Mouse (Mus musculus) kidney, adult 8-10 months (tissue): ENCODE measurements at regions not wholly inside any gene's neighbourhood (a gene's known extent, or its start where the extent isn't known, plus 50 kb on each side); places are given as distances from the start of the nearest gene placed in this dataset.
A peak's percentile ranks its signal among the peaks of the same experiment; 100 is the strongest.

Experiments
- DNase-seq, 2 experiments: peaks; one replicate each; pipeline ENCODE4 v3.0.0; 2022

DNA sequence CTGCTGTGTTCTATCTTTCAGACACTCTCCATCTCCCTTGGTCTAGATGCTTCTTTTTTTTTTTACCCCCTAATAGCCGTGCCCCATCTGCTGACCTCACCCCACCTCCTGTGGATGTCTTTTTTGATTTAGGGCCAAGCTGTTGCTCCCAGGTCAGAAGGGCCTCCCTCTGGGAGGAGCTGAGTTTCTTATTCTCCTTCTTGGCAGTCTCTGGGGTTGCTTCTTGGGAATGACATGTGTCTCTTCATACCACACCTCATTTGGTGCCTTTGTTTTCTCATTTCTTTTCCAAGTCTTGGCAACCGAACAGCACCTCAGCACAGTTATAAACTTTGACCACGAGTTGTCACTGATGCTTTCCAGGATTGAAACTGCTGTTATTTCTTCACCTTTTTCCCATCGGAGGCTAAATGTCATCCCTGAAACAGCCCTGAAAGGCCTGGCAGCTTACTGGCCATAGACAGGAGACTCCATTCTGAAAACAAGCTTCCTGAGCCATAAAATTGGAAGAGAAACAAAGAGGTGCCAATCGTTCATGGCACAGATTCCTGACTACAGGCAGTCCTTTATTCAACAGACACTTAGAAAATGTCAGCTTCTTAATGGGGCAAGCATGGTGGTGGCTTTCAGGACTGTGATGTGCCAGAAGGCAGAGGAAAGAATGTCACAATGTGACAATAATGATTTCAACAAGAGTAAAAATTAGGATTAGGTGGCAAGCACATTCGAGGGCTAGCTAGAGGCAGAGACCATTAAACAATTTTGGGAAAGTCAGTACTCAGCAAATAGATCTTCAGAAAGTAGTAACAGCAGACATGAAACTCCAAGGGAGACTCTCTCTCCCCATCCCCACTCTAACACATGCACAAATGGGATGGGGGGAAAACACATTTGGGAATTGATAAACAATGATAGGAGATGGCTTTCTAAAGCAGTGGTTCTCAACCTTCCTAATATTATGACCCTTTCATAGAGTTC, 197.1 kb upstream of the Arrdc4 start:
- no peak for DNase-seq

DNA sequence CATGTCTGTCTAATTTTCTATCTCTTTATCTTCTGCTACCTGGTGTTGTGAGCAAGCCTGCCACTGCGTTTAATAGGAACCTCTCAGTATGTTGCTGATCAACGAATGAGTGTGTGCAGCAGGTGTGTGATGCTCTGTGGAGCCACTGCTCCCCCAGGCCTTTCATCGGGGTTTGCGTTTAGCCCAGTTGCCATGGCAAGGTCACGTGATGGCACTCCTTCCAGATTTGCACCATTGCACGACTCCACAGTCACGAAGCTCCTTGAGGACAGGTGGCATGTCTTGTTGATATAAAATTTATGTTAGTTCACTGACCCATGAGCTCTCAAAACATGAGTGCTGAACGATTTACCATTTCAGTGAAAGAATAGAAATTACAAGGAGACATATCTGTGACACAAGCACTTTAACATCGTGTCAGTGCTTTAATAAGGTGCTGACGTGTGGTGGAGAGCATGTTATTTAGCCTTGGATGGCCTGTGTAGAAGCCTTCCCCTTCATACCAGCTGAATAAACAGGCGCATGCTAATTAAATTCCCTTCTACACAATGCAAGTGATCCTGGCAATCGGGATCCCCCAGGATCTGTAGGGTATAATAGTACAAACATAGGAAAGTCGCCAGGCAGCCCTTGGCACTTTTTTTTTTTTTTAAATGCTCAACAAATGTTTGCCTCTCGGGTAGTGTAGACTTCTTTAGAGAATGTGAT, 181.7 kb upstream of the Arrdc4 start:
- DNase-seq = no peak

DNA sequence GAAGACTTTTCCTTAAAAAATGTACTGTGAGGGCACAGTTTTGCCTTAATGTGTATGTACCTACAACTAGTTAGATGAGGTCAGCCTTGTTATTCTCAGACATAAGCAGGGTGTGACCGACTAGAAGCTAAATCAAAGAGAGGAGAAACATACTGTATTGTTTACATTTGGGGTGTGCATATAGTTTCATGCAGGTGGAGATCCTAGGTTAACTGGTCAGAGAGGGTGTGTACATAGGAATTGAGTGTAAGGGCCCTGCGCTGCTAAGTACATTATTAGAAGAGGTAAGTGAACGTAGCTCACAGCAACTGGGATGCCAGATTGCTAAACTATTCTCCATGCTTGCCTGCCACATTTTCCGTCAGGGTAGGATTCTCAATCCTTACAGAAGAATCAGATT, 180.6 kb upstream of the Arrdc4 start:
- DNase-seq = no peak

DNA sequence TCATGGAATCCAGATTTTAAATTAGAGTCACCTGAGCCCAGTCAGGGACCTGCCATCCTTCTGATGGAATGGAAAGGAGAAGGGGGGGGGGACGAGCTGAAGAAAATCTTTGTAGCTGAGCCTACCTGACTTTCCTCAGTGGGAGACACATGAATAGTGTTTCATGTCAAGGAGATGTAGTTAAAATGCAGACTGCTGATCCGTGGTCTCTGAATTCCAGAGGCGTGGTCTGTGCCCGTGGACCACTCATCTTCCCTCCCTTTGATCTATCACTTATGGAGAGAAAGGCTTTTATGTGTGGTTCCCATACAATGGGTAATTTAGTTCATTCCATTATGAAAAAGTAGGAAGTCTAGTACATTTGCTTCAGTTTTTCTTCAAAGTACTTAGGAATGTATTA, 176.6 kb upstream of the Arrdc4 start:
- DNase-seq = no peak

DNA sequence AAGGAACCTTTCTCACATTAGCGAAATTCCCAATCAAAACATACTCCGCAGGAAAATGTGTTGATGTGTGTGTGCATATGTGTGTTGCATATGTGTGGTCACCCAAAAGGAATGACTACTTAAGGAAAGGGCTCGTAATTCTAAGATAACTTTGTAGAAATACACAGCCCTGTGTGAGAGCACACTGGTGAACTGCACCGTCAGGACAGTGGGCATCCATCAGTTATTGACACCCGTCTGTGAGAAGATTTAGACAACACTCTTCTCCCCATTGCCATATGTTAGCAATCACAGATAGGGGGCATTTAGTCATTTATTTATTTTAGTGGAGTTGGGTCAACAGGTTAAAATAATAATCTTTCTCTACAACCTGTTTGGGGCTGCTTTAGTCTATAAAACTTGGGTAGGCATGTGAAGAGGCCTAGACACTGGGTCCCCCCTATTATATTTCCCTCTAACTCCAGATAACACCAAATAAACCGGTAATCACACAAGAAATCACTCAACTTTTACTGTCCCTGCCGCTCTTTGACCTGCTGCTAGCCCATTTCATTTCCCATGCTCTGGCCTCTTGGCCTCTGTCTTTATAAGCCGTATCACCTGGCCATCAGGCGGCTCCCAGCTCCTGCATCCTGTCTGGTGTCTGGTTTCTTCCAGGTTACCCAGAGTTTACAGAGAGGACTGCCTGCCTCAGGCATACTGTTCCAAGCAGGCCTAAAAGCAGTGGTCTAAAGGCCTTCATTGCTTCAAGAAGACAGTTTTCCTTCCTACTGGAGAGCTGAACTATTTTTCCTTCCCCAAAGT, 169.8 kb upstream of the Arrdc4 start:
- DNase-seq = no peak

DNA sequence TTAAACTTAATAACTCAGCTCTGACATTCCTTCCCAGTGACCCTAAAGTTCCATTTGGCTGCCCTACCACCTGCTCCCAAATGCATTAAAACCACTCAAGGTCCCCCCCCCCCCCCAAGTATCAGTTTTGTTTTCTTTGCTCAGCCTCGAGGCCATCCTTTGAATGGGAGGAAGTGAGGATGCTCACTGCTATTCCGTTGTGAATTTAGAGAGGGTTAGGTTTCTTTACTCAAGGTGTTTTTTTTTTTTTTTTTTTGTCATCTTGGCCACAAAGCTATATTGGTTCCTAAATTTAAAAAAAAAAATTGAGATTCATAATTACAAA, 168.8 kb upstream of the Arrdc4 start:
- DNase-seq = no peak

DNA sequence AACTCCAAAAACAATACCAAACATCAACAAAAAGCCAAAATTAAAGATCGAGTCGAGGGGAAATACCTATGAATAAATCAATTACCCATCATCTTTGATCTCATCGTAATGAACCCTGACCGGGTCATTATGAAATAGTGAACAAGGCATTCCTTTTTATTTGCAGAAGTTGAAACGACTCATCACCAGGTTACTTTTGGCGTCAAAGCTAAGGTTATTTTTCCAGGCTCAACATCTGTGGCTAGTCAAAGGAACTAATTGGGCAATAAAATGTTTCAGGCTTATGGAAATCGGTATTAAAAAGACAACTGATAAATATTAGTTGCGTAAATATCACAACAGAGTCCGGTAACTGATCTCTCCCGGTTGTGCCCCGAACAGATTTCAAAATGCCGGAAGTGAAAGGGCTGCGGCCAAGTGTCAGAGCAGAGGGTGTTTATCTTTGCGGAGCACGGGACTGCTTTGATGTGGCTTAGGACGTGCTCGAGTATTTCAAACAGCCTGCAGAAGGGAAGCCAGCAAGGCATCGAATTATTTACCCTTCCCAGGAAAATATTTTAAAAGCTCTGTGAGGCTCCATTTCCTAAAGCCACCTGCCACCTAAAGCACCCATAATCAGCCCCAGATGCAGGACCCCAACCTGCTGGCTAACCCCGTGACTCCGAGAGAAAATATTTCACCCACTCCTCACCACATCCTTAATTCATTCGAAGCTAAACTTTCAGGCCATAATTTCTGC, 168.3 kb upstream of the Arrdc4 start:
- DNase-seq = peak in 1 of 2 experiments; percentile 8

DNA sequence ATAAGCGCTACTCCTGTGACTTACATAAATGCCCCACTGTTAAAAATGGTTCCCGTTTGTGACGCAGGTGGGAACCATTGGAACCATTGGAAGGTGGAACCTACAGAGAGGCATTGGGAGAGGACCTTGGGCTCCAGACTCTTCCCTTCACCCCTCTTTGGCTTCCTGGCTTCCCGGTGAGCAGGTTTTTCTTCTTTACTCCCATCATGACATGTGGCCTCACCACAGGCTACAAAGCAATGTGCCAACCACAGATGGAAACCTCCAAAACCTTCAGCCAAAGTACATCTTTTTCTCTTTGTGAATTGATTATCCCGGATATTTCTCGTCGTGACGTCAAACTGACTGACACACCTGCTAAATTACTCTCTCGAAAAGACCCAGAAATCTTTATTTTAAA, 166.9 kb upstream of the Arrdc4 start:
- no peak for DNase-seq

DNA sequence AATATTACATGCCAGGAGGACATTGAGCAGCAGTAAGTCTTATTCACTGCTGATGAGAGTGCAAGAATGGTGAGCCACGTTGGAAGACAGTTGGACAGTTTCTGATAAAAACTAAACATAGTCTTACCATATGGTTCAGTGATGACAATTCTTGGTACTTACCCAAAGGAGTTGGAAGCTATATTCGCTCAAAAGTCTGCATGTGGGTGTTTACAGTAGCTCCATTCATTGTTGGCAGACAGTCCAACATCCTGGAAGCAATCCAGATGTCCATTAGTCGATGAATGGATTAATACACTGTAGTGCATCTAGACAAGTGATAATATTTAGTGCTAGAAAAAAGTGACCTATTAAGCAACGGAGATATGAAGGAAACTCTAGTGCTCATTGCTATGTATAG, 165.3 kb upstream of the Arrdc4 start:
- no peak for DNase-seq

DNA sequence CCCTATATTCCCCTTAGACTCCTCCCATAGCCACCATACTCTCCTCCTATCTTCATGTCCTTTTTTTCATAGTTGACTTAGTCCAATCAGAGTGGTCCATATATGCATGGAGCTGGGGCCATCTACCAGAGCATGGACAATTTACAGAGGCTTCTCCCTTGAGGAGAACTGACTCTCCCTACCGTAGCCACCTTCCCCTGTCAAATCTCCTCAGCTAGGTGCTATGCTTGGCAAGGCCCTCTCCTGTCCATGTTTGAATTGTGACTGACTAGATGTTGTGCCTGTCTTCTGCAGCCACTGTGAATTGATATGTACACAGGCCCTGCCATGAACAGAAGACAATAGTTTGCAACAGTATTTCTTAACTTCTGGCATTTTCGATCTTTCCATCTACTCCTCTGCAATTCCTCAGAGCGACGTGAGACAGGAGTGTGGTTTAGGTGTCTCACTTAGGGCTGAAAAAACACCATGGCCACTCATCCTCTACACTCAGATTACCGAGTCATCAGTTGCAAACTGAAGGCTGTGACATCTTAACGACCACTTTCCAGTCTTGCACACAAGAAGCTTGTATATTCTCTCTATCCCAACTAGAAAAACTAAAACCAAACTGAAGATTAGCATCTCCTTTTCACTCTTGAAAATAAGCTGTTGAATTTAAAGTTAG, 163.1 kb upstream of the Arrdc4 start:
- DNase-seq = no peak

DNA sequence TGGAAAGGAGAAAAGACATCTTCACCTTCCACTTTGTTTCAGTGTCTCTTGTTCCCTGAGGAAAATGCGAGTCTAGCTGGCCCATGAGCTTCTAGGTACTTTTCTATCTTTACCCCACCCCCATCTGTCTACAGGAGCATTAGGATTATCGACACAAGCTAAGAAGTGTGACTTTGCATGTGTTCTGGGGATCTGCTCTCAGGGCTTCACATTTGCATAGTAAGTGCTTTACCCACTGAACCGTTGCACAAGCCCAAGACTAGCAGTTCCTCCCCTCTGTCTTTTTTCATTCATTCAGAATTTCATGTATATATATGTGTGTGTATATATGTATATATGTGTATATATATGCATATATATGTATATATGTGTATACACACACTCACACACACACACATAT, 162.5 kb upstream of the Arrdc4 start:
- peak in 1 of 2 experiments; percentile 9 for DNase-seq

DNA sequence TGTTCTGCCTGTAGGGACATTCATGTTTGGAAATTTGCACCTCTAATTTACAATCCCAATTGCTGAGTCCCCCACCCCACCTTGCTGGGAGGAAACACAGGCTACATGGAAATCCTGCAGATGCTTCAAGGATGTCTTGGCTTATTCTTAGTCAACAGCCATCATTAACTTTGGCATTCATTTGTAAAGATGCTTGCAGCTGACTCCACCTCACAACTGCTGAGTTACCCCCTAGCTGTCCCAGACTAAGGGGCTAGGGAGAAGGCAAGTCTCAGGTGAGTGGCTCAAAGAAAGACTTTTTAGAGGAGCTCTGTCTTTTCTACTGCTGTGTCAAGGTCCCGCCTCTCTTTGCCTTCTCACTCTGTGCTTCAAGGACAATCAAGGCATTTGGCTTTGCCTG, 160.7 kb upstream of the Arrdc4 start:
- DNase-seq = no peak

DNA sequence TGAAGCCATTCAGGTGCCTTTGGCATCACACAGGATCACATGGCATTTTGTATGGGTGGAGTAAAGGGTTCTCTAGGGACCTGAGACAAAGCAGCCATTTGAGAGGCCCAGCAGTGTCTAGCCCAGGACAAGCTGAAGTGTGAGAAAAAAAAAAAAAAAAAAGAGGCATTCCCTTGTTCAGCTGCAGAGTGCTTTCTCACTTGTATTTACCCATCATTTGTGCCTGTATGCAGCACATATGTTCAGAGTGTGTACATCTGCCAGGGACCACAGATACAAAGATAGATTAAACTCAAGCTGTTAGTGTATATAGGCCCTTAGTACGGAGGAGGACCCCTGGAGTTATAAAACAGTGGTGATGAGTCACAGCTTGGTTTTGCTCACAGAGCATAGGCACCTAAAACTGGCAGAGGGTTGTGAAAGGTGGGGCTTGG, 159.4 kb upstream of the Arrdc4 start:
- no peak for DNase-seq

DNA sequence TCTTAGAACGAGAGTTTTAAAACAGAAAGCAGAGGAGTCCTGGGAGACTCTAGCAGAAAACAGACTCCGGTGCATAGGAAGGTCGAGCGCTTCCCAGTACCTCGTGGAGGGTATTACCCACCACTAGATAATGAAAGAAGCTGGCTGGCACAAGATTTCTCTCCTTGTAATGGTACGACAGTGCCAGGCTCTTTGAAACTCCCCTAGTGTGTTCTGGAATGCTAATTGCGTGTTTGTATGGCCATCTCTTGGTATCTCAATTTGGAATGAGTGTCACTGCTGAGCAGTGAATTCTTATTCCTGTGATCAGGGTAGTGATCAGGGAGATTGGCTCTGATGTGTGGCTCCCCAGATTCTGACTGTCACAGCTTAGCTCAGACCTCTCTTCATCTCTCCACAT, 158.8 kb upstream of the Arrdc4 start:
- DNase-seq = no peak

DNA sequence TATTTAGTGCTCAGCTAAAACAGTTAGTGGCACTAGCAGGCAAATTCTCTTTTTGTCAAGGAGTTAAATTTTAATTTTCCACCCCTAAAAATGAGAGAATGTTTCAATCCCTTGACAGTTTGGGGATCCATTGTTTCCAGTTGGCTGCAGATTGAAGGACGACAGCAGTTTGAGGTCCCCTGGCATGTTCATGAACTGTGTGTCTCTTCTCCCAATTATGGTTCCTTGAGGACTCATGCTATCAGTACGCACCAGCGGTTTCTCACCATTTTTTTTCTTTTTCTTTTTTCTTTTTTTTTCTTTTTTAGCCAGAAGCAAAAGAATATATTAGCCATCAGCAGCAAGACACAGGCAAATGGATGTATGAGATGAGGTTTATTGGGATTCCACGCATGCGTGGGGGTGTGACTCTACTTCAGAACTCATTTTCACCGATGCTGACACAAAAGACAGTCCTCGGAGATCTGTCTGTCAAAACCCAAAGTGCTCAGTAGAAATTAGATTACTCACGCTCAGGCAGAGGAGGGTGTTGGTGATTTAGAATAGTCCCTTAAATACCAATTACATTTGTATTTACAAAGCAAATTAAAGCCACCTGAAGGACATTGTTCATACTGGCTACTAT, 157.8 kb upstream of the Arrdc4 start:
- no peak for DNase-seq

DNA sequence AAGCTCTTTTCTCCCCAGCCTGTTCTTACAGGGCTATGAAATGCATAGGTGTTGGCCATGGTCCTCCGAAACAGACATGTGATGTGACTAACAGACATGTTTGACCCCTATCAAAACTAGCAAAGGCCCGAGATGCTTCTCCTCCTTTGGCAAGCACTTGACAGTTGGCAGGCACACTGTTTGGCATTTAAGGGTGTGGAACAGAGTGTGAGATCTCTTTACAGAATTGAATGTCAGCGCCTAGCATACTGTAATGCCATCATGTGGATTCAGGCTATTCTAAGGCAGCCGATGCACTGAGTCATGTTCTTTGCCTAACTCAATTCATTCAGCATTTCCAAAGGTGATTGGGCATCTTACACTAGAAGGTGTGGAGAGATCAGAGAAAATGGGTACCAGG, 156.8 kb upstream of the Arrdc4 start:
- no peak for DNase-seq

DNA sequence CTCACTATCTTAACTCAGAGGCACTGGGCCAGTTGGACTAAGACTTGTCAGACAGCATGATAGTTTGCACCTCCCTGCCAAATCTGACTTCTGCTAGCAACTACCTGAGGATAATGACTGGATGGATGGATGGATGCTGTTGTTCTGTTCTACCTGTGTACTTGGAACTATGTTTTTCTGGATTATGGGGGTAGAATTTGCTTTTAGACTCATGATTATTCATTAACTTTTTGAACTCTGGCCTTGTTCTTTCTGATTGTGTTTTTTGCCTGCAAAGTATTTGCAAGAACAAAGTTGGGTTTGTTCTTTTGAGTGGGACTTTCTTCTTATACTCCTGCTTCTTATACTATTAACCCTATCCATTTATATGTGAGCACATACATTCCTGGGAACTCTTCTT, 137.1 kb upstream of the Arrdc4 start:
- DNase-seq = peak; percentile 4 to 14

DNA sequence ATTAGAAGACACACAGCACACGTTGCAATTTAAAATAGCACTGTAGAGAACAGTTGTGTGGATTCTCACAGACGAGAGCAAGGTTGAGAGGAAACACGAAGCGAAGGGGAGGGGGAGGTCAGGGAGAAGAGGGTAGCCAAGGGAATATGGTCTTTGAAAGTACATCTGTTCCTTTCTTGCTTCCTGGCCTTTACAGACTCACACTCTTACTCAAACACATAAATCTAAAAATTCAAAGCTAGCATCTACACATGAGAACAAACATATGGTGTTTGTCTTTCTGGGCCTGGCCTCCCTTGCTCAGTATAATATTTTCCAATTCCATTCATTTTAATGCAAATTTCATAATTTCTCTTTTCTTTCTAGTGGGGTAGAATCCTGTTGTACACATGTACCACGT, 124.0 kb upstream of the Arrdc4 start:
- DNase-seq = no peak

DNA sequence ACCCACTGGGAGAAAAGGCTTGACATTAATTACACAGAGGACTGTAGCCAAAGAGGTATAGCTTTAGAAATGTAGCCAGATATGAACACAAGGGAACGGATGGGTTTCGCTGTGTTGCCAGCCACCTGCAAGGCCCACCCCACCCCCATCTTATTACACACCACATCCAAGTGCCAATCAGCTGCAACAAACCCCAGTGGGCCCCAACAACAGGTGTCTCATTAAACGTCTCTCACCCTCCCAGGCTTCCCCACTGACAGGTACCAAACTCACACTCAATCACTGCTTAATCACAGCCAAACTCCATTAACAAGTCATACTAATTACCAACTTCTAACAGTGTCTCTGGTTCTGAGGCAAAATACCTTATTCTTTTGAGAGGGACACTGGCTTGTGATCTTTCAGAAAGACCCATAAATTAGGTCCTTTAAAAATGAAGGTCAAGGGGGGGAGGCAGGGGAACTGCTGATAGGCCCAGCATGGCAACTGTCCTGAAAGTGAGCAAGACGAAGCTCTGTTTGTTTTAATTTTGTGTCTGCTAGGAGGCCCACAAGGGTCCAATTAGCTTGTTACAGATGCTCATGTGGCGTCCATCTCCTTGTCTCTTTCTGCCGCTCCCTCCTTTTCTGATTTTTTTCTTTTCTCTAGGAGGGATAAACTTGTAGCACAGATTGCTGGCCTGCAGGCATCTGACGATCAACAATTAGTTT, 115.4 kb upstream of the Arrdc4 start:
- no peak for DNase-seq

DNA sequence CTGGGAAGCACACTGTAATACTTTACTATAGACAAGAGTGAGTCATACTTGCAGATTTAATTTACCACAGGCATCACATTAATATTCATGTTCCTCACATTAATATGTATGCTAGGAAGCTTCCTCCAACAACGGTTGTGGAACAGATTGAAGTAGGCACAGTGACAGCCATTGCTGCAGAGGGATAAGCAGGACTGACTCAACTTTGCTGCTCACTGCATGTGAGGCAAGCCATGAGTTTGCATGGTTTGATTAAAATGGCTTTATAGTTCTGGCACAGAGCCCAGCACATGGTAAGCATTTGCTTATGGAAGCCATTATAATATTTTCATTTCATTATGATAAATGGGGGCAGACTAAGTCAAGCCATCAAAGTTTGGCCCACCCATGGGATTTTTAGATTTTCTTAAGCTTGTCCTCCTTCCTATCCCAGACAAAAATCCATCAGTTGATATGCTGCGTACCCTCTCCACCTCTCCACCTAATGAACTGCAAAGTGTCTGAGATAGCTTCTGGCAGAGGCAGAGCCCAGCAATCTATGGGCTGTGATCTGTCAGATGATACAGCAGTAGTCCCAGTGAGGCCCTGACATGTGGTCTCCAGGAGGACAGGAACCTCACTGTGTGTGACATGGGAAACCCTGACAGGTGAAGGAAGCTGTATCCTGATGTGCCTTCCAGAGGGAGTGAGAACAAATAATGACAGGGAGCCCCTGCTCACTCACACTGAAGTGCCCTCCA, 109.6 kb upstream of the Arrdc4 start:
- DNase-seq = no peak
